Mouse (Mus musculus): ENCODE data around the gene Prm2. TPM values are rescaled to one million over a fixed set of nuclear protein-coding genes. Genes with fewer than 3 reads are reported as not detected.

Prm2 gene
- polyA plus RNA-seq, 1 experiment, result 0.26 TPM

DNA sequence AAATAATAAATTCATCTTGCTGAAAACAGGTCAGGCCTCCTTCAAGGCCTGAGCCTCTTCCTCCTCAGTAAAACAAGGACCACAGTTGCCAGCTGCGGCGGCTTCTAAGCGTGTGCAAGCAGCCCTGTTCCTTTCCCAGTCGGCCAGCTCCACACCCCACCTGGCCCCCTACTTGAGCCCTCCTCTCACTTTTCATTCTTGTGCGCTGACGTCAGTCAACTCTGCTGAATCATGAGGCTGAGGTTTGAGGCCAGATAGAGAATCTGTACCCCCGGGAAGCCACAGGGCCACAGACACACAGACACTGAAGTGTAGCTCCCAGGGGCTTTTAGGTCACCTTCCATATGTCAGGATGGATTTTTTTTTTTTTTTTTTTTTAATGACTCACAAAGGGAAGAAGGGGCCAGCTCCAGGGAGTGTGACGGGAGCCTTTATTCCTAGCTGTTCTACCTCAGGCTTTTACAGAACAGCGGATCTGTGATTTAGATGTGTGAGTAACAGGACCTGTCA is 14.0 kb downstream of the Prm2 start:
- DNase-seq (ENCODE audit: low read depth, low spot score), result no peak

GRCm38 (mm10) chr16:10780631-10781120 is 15.3 kb downstream of the Prm2 start:
- 80% methylated on average over 5 of the region's 5 CpGs for WGBS
- DNase-seq (ENCODE audit: low read depth, low spot score), result no peak

More for the DNA sequence above, 14.0 kb downstream of the Prm2 start:
- 90% methylated on average over 9 of the region's 9 CpGs for WGBS

DNA sequence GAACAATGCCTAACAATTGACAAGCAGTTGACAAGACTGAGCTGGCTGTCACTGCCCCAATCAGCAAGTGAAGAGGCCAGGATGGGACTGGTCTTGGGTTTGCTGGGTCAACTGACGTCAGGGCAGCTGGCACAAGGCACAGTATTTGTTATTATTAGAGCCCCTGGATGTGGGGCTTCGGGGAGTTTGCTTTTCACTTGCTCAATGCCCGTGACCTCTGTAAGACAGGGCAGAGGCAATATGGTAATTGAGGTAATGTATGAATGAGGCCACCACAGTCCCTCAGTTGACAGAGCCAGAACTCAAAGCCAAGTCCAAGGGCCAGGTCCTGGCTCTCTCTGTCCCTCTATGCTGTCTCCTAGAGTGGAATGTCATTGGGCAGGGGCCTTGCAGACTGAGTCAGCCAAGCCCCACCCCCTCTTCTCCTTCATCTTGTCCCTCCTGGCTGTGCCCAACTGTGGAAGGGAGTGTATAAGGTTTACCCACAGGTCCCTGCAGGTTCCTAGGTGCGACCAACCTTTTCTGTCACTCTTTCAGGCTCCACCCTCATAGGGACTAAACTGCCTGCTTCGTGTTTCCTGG is 18.3 kb downstream of the Prm2 start:
- DNase-seq (ENCODE audit: low read depth, low spot score), result no peak

GRCm38 (mm10) chr16:10776322-10776721 is 19.6 kb downstream of the Prm2 start:
- no peak for DNase-seq (ENCODE audit: low read depth, low spot score)
- 50% methylated on average over 7 of the region's 7 CpGs for WGBS

More for the DNA sequence above, 18.3 kb downstream of the Prm2 start:
- WGBS, result 79% methylated on average over 5 of the region's 5 CpGs

- 51% methylated on average over 4 of the region's 4 CpGs for WGBS
- DNase-seq (ENCODE audit: low read depth, low spot score), result no peak
Observed at GRCm38 (mm10) chr16:10774726-10775125, 21.2 kb downstream of the Prm2 start.

- 91% methylated on average over 8 of the region's 8 CpGs for WGBS
- DNase-seq (ENCODE audit: low read depth, low spot score), result no peak
Observed at GRCm38 (mm10) chr16:10773543-10773942, 22.4 kb downstream of the Prm2 start.

DNA sequence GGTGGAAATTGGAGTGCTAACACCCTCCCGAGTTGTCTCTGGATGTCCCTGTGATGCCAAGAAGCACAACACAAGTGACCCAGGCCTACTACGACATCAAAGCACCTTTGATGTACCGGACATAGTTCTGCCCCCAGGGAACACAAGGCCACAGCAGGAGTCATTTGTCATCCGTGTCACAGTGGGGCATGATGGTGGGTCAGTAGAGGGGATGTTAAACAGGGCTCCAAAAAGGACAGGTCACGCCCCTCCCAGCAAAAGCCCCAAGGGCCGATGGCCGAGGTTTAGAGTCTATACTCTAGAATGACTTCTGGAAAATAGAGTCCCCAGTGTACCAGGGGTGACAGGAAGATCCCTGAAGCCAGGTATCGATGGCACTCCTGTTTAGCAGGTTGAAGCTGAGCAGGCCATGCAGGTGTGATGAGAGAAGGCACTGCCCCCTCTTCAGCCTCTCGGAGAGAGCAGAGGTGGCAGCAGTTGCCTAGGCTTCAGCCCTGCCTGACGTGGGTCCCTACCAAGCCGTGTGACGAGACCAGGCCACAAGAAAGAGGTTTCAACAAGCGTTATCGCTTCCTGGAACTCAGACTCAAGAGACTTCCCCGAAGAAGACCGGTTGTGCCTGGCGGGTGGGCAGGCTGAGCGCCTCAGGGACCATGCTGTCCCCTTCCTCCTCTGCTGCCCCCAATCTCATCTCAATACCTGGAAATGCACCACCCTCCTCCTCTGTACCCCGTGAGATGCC is 24.0 kb downstream of the Prm2 start:
- WGBS, result 89% methylated on average over 19 of the region's 19 CpGs
- no peak for DNase-seq (ENCODE audit: low read depth, low spot score)

DNA sequence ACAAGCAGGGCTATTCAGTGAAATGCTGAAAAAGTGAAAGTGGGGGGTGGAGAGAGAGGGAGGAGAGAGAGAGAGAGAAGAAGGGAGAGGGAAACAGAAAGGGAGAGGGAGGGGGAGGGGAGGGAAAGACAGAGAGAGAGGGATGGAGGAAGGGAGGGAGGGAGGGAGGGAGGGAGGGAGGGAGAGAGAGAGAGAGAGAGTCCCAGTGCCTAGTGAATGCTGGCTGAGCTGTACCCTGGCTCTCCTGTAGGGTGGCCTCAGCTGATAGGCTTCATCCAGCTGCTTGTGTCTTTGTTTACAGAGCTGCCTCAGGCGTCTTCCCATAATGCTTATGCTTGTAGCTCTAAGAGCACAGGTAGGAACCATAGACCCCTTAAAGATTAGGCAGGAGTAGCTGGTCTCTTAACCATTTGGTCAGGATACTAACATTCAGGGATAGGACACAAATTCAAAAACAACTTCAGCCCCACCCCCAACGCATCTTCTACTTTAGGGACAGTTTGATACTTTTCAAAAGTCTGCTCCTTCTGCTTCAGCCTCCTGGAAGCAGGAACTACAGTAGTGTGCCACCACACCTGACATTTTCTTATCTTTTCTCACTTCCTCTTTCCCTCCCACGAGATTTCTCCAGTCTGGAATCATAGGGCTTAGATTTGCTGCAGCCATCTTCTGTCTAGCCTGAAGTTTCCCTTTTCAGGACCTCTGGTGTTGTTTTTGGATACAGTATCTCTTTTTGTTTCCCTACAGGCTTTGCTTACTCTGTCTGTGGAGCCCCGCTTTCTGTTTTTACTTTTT is 25.2 kb downstream of the Prm2 start:
- DNase-seq (ENCODE audit: low read depth, low spot score), result no peak
- 37% methylated on average over 4 of the region's 4 CpGs for WGBS

GRCm38 (mm10) chr16:10769661-10770060 is 26.3 kb downstream of the Prm2 start:
- no peak for DNase-seq (ENCODE audit: low read depth, low spot score)
- WGBS, result 45% methylated on average over 2 of the region's 2 CpGs

DNA sequence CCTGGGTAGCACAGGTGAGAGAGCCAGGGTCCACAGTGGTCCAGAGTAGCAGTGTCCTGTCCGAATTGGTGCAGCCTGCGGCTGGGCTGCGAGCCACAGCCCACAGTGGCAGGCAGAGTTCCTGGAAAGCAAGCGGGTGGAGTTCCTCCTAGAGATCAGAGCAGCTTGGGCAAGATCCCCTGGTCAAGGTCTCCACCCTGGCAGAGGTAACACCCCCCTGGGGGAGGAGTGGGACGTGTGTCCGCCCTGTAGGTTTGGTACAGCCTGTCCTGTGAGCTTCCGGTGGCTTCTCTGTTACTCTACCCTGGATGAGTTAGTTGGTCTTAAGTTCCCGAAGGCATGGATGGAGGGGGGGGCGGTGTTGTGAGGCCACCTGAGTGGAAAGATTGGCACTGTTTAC is 27.1 kb downstream of the Prm2 start:
- DNase-seq (ENCODE audit: low read depth, low spot score), result no peak
- WGBS, result 47% methylated on average over 9 of the region's 9 CpGs

DNA sequence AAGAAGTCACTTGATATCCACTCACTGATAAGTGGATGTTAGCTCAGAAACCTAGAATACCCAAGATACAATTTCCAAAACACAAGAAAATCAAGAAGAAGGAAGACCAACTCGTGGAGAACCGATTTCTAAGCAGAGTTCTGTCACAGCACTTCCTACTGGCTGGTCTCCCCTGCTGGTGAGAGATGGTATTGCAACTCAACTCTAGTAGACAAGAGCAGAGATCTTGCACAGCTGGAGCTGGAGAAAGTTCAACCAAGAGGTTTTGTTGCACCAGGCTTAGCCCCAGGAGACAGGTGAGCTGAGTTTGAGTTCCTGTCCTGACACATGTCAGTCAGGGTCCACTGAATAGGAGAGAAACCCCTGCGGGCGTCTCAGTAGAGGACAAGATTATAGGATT is 28.8 kb downstream of the Prm2 start:
- DNase-seq (ENCODE audit: low read depth, low spot score), result peak; percentile 36
- WGBS, result 37% methylated on average over 4 of the region's 4 CpGs

DNA sequence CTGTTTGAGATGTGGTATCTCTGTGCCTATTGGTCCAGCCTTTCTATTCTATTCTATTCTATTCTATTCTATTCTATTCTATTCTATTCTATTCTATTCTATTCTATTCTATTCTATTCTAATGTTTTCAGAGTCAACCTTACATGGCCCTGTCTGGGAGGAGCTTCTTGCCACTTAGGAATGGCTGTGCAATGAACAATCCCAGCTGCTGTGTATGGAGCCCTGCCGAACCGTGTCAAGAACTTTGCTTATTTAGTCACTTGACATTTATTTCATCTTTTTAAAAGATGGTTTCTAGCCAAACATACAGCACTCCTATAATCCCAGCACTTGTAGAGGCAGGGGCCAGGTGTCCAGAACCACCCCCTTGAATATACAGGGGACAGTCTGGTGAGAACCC is 31.6 kb downstream of the Prm2 start:
- DNase-seq (ENCODE audit: low read depth, low spot score), result no peak
- WGBS, result 36% methylated on average over 2 of the region's 2 CpGs

DNA sequence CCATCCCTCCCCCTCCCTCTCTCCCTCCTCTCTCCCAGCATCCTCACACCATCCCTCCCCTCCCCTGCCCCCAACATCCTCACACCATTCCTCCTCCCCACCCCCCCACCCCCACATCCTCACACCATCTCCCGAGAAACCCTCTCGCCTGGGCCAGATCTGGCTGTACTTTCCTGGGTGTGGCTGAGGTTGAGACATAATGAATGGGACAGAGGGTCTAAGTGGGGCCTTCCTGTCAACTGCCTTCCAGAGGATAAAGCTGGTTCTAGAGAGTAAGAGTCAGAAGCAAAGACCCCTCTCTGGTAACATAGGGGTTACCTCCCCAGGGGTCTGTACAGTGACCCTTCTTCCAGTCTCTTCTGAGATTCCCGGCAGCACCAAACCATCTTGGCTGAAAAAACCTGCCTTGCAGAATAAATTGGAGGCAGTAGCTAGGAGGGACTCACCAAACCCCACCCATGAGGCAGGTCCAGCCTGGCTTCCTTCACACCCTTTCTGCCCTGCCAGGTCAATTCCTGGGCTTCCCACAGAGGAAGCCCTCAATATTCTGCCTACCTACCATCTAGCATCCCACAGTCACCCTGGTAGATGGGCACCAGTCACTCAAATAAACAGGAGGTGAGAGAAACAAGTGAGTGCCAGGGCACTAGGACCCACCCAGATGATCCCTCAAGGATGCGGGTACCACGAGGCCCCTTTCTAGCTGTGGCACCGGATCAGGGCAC is 32.2 kb downstream of the Prm2 start:
- DNase-seq (ENCODE audit: low read depth, low spot score), result no peak
- 48% methylated on average over 6 of the region's 6 CpGs for WGBS

DNA sequence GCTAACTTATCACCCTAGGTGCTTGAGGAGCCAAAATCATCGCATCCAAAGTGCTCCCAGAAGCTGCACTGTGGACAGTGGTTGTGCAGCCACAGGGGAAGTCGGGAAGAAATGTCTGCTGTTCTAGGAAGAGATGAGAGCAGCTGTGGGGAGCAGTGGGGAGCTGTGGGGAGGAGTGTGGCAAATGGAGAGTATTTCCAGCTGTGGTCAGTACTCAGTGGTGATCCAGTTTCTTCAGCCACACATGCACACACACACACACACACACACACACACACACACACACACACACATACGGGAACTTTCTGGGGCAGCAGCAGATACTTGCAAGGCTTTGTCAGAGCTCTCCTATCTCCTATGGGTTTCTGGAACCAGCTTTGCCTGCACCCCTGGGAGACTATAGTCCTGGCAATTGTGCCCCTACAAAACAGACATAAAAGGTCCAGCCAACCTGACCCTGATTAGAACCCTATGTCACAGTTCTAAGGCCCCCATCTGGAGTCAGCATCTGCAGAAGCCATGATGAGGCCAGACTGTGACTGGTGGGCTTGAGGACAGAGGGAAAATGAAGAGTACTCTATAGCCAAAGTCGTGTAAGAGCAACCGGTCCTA is 33.3 kb downstream of the Prm2 start:
- no peak for DNase-seq (ENCODE audit: low read depth, low spot score)
- WGBS, result 63% methylated on average over 5 of the region's 5 CpGs

- DNase-seq (ENCODE audit: low read depth, low spot score), result no peak
- 71% methylated on average over 8 of the region's 8 CpGs for WGBS
Observed at GRCm38 (mm10) chr16:10761182-10761581, 34.8 kb downstream of the Prm2 start.

- 83% methylated on average over 6 of the region's 6 CpGs for WGBS
- no peak for DNase-seq (ENCODE audit: low read depth, low spot score)
Observed at GRCm38 (mm10) chr16:10756168-10756567, 39.8 kb downstream of the Prm2 start.

- 52% methylated on average over 3 of the region's 3 CpGs for WGBS
- DNase-seq (ENCODE audit: low read depth, low spot score), result no peak
Observed at GRCm38 (mm10) chr16:10754521-10755296, 41.2 kb downstream of the Prm2 start.

GRCm38 (mm10) chr16:10749824-10750223 is 46.1 kb downstream of the Prm2 start:
- 18% methylated on average over 7 of the region's 7 CpGs for WGBS
- no peak for DNase-seq (ENCODE audit: low read depth, low spot score)

DNA sequence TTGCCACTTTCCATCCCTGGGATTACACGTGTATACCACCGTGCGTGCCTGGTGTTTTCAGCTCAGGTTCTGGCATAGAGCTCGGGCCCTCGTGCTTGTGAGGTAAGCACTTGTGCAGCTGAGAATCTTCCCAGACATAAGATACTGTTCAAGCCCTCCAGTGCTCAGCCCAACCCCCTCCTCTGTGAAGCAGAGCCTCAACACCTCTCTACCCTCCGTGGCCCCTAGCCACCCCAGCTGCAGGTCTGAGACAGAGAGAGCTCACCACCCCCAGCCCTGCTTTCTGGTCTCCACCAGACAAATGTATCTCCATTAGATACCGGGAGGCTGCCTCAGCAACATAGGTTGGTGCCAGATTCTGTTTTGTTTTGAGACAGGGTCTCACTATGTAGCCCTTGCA is 46.7 kb downstream of the Prm2 start:
- 69% methylated on average over 7 of the region's 7 CpGs for WGBS
- no peak for DNase-seq (ENCODE audit: low read depth, low spot score)

All from large intestine, adult 2 months (tissue).